Mouse (Mus musculus): ENCODE measurements around the gene Ppcdc. TPM values are rescaled to one million over a fixed set of nuclear protein-coding genes. Genes with fewer than 3 reads are reported as not detected.

The Ppcdc gene
- polyA plus RNA-seq, 1 experiment, result 37.5 TPM

DNA sequence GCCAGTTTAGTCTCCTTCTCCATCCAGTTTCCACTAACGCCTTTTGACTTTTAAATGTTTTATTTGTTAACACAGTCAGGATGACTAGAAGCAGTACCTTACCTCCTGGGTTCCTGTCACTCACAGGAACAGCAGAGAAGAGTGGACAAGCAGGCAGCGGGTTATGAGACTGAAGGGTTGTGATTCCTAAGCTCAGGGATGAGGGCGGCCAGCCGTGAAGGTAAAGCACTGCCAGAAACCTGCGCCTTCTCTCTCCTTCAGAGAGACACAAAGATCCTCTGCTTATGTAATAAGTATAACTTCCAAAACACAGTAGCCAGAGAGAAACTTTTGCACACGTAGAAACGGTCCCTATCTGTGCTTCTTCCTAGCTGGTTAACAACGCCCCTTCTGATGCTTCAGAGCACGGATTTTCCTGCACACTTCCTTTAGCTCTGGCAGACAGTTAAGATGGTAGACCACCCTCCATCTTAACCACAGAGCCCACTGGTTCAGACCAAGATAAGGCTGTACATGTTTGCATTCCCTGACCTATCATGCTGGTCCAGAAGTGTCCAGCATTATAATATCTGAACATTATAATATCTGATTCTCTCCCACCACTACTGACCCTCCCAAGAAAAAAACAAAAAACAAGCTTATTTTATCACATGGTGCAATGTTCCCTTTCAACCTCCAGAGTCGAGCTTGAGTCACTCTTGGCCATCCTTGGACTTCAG, 1.9 kb downstream of the Ppcdc start:
- H3K36me3 ChIP-seq (ENCODE audit: control insufficient read depth, insufficient read depth, low read length), result no peaks in the 10 kb centered on the region
- TF ChIP-seq POLR2A (IDR thresholded peaks at IDR 0.05; ENCODE audit: control insufficient read depth, low read depth, low read length) (no peak), CTCF (IDR thresholded peaks at IDR 0.05; ENCODE audit: control insufficient read depth, insufficient read depth, insufficient replicate concordance, low read depth, low read length) (no peak)
- no peaks in the 10 kb centered on the region for H3K27me3 ChIP-seq (ENCODE audit: control insufficient read depth, insufficient read depth, low read length)
- H3K4me3 ChIP-seq (ENCODE audit: control insufficient read depth, low read depth, low read length), result no peak overlapping the region
- H3K27ac ChIP-seq (ENCODE audit: control insufficient read depth, insufficient read depth, low read depth, low read length), result no peak overlapping the region
- peaks cover 2% of the 10 kb centered on the region; the same call in 1 of the 2 replicates for H3K4me1 ChIP-seq (ENCODE audit: control insufficient read depth, insufficient read depth, low read length)

DNA sequence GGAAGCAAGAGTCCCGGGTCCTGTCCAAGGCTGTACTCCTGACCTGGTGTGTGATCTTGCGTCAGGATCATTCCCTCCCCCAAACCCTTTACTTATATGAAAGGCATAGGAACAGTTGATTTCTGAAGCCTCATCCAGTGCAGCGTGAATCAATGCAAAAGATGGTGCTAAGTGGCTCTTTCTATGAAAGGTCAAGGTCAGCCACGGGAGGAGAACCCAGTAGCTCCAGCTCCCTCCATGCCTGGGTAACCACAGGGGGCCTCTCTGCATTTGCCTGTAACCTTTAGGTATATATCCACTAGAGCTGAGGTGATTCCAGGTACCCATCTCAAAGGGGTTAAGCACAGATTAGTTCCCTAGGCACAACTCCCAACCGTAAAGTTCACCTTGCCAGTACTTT, 3.8 kb downstream of the Ppcdc start:
- no peak for TF ChIP-seq POLR2A (IDR thresholded peaks at IDR 0.05; ENCODE audit: control insufficient read depth, low read depth, low read length)
- no peak for TF ChIP-seq CTCF (IDR thresholded peaks at IDR 0.05; ENCODE audit: control insufficient read depth, insufficient read depth, insufficient replicate concordance, low read depth, low read length)
- H3K4me1 ChIP-seq (ENCODE audit: control insufficient read depth, insufficient read depth, low read length), result peaks cover 8% of the 10 kb centered on the region; the same call in 1 of the 2 replicates
- H3K36me3 ChIP-seq (ENCODE audit: control insufficient read depth, insufficient read depth, low read length), result no peaks in the 10 kb centered on the region
- H3K27me3 ChIP-seq (ENCODE audit: control insufficient read depth, insufficient read depth, low read length), result no peaks in the 10 kb centered on the region
- no peak overlapping the region for H3K4me3 ChIP-seq (ENCODE audit: control insufficient read depth, low read depth, low read length)
- no peak overlapping the region for H3K27ac ChIP-seq (ENCODE audit: control insufficient read depth, insufficient read depth, low read depth, low read length)

DNA sequence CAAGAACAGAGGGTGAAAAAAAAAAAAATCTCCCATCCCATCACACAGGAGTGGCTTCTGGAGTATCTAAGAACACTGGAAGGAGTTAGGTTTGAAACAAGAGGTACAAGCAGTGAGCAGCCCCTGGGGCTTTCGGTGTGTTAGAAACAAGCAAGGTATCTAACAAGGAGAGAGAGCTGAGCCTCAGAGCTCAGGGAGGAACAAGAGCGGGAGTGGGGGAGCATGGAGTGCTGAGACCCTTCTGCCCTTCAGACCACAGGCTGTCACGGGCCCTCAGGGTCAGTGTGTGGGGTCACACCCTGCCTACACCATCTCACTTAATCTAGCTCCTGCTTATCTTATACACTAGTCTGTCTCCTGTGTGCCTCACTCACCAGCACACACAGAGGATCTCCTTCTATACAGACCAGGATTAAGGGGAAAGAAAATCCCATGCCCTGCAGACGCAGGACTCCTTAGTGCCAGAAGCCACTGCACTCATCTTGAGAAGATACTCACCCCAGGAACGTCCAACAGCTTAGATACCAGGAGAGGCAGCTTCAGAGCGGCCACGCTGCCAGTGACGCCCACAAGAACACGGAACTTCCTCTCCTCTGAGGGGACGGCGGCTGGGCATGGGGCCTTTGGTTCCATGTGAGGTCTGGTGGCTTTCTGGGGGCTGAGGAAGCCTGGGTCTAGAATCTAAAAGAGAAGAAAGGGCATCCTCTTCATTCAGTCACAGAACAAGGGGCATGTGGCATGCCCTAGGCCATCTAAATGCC, 5.3 kb downstream of the Ppcdc start:
- Histone ChIP-seq H3K36me3 (ENCODE audit: control insufficient read depth, insufficient read depth, low read length) (no peaks in the 10 kb centered on the region), H3K27me3 (ENCODE audit: control insufficient read depth, insufficient read depth, low read length) (no peaks in the 10 kb centered on the region), H3K27ac (ENCODE audit: control insufficient read depth, insufficient read depth, low read depth, low read length) (no peak overlapping the region), H3K4me1 (ENCODE audit: control insufficient read depth, insufficient read depth, low read length) (peaks cover 8% of the 10 kb centered on the region; the same call in 1 of the 2 replicates), H3K4me3 (ENCODE audit: control insufficient read depth, low read depth, low read length) (no peak overlapping the region)
- no peak for TF ChIP-seq CTCF (IDR thresholded peaks at IDR 0.05; ENCODE audit: control insufficient read depth, insufficient read depth, insufficient replicate concordance, low read depth, low read length)
- TF ChIP-seq POLR2A (IDR thresholded peaks at IDR 0.05; ENCODE audit: control insufficient read depth, low read depth, low read length), result no peak

DNA sequence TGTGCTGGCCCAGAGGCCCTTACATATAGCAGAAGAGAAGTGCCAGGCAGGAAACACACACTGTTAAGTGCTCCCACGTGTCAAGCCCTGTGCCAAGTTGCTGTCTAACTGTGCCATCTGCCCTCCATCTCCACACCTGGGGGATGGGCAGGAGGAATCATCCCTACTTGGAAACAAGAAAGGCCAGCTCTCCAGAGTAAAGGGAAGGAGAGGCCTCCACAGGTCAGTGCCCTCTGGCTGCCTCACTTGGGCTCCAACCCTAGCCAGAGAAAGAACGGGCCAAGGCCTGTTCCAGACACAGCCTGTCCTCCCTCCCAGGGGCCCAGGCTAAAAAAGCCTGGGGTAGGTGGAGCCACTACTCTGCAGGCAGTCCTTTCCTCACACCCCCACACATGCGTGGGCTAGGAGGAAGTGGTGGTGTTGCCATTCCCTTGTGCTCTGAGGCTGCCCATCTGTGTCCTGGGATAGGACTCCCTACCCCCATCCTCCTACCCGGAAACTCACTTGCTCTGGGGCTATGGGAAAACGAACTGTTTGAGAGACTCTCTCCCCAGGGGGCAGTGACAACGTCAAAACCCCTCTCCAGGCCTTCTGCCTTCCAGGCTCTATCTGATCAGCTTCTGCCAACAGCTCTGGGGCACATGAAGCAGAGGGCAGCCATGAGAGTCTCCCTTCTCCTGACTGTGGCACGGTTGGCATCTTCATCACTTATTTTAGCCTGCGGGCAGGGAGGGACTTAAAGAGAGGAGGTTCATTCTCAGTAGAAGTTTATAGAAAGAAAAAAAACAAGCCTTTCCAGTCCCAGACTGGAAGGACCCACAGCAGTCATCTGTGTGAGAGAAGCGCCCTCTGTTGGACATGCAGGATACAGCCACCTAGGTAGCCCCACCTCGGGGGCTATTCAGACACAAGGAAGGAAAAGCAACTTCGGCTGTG, 6.6 kb downstream of the Ppcdc start:
- Histone ChIP-seq H3K36me3 (ENCODE audit: control insufficient read depth, insufficient read depth, low read length) (no peaks in the 10 kb centered on the region), H3K27ac (ENCODE audit: control insufficient read depth, insufficient read depth, low read depth, low read length) (peak overlapping the region; percentile 82), H3K4me1 (ENCODE audit: control insufficient read depth, insufficient read depth, low read length) (peaks cover 6% of the 10 kb centered on the region; the same call in 1 of the 2 replicates), H3K4me3 (ENCODE audit: control insufficient read depth, low read depth, low read length) (no peak overlapping the region), H3K27me3 (ENCODE audit: control insufficient read depth, insufficient read depth, low read length) (no peaks in the 10 kb centered on the region)
- TF ChIP-seq CTCF (IDR thresholded peaks at IDR 0.05; ENCODE audit: control insufficient read depth, insufficient read depth, insufficient replicate concordance, low read depth, low read length) (peak; percentile 49; the same call in 1 of the 2 replicates), POLR2A (IDR thresholded peaks at IDR 0.05; ENCODE audit: control insufficient read depth, low read depth, low read length) (0 out of 2 replicates have a peak, but pooled peaks have one; percentile 5)

- no peaks in the 10 kb centered on the region for H3K27me3 ChIP-seq (ENCODE audit: control insufficient read depth, insufficient read depth, low read length)
- no peak for TF ChIP-seq CTCF (IDR thresholded peaks at IDR 0.05; ENCODE audit: control insufficient read depth, insufficient read depth, insufficient replicate concordance, low read depth, low read length)
- no peak for TF ChIP-seq POLR2A (IDR thresholded peaks at IDR 0.05; ENCODE audit: control insufficient read depth, low read depth, low read length)
- H3K27ac ChIP-seq (ENCODE audit: control insufficient read depth, insufficient read depth, low read depth, low read length), result peak overlapping the region; percentile 64
- no peaks in the 10 kb centered on the region for H3K36me3 ChIP-seq (ENCODE audit: control insufficient read depth, insufficient read depth, low read length)
- H3K4me3 ChIP-seq (ENCODE audit: control insufficient read depth, low read depth, low read length), result no peak overlapping the region
- H3K4me1 ChIP-seq (ENCODE audit: control insufficient read depth, insufficient read depth, low read length), result peaks cover 6% of the 10 kb centered on the region; the same call in 1 of the 2 replicates
Observed at GRCm38 (mm10) chr9:57432480-57432879, 7.4 kb downstream of the Ppcdc start.

DNA sequence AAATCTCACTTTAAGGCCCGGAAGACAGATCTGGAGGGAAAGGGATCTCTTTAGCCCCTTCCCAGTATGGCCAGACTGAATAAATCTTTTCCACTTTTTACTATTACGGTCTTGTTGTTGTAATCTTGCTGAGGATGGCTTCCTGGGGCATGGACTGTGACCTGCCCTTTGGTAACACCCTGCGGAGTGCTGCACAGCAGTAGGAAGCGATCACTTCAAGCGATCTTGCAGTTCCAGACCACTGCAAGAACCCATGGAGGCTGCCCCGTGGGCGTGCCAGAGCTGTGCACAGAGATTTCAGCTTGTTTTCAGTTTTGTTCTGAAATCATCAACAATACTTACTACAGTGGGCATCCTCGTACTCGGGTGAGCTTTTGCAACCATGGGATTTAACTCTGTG, 8.7 kb downstream of the Ppcdc start:
- no peaks in the 10 kb centered on the region for H3K27me3 ChIP-seq (ENCODE audit: control insufficient read depth, insufficient read depth, low read length)
- TF ChIP-seq POLR2A (IDR thresholded peaks at IDR 0.05; ENCODE audit: control insufficient read depth, low read depth, low read length) (no peak), CTCF (IDR thresholded peaks at IDR 0.05; ENCODE audit: control insufficient read depth, insufficient read depth, insufficient replicate concordance, low read depth, low read length) (no peak)
- peaks cover 6% of the 10 kb centered on the region; the same call in 1 of the 2 replicates for H3K4me1 ChIP-seq (ENCODE audit: control insufficient read depth, insufficient read depth, low read length)
- peak overlapping the region; percentile 56 for H3K27ac ChIP-seq (ENCODE audit: control insufficient read depth, insufficient read depth, low read depth, low read length)
- H3K36me3 ChIP-seq (ENCODE audit: control insufficient read depth, insufficient read depth, low read length), result no peaks in the 10 kb centered on the region
- H3K4me3 ChIP-seq (ENCODE audit: control insufficient read depth, low read depth, low read length), result no peak overlapping the region

Data from testis, adult 2 months (tissue).